Mouse (Mus musculus) limb, embryonic 11.5 days (tissue): ENCODE data around the gene Shisal1. TPM values are rescaled to one million over a fixed set of nuclear protein-coding genes. Genes with fewer than 3 reads are reported as not detected.

Experiments used
- ATAC-seq: fragments of 200-750 bp; cut with Nextera tagmentation; 2 replicates; pipeline ENCODE4 v1.8.0; 2017; ENCODE audit warnings: low read depth; ENCODE audit not compliant: insufficient number of reproducible peaks, low FRiP score, low TSS enrichment
- DNase-seq: peaks from one replicate; pipeline ENCODE4 v3.0.0-alpha.2; 2015; ENCODE audit warnings: low spot score
- H3K27ac ChIP-seq: fragments of 300-500 bp; sonication (generic); replicated peaks from 2 replicates; pipeline ENCODE4 v1.5.1; 2014; ENCODE audit warnings: low read depth, mild to moderate bottlenecking, low read length
- H3K27me3 ChIP-seq: fragments of 300-500 bp; sonication (generic); 2 replicates; pipeline ENCODE4 v1.6.1; 2014; ENCODE audit warnings: mild to moderate bottlenecking, low read length, mixed read lengths; ENCODE audit not compliant: control insufficient read depth, insufficient read depth
- H3K36me3 ChIP-seq: fragments of 300-500 bp; sonication (generic); 2 replicates; pipeline ENCODE4 v1.6.1; 2014; ENCODE audit warnings: mild to moderate bottlenecking, low read length, moderate library complexity, mixed read lengths; ENCODE audit not compliant: control insufficient read depth, insufficient read depth
- H3K4me1 ChIP-seq: fragments of 300-500 bp; sonication (generic); 2 replicates; pipeline ENCODE4 v1.6.1; 2014; ENCODE audit warnings: low read length, mixed read lengths; ENCODE audit not compliant: control insufficient read depth, insufficient read depth
- H3K4me2 ChIP-seq: fragments of 300-500 bp; sonication (generic); 2 replicates; pipeline ENCODE4 v1.6.1; 2014; ENCODE audit warnings: low read depth, mild to moderate bottlenecking, moderate library complexity; ENCODE audit not compliant: severe bottlenecking
- H3K4me3 ChIP-seq: fragments of 300-500 bp; sonication (generic); 2 replicates; pipeline ENCODE4 v1.5.1; 2014; ENCODE audit warnings: low read depth, low read length
- H3K9ac ChIP-seq: fragments of 300-500 bp; sonication (generic); 2 replicates; pipeline ENCODE4 v1.6.1; 2014; ENCODE audit warnings: mild to moderate bottlenecking, low read length
- H3K9me3 ChIP-seq: fragments of 300-500 bp; sonication (generic); 2 replicates; pipeline ENCODE4 v1.6.1; 2016; ENCODE audit warnings: low read length; ENCODE audit not compliant: control insufficient read depth
- WGBS: fragments of 180-500 bp; shearing (Covaris S2); extraction: QIAGEN DNeasy Blood & Tissue Kit; methylation state at CpG from one replicate; pipeline ENCODE4 v1.1.7; 2014; 5-methylcytosine and 5-hydroxymethylcytosine counted together
- polyA plus RNA-seq: library from polyadenylated mRNA; unstranded; fragments of >200 nt; fragmentation: Nextera tagmentation; extraction: Ambion mirVana; gene quantifications from 2 replicates; pipeline ENCODE4 v1.2.1, GENCODE M21; 2014

Gene Shisal1
- polyA plus RNA-seq, 1 experiment from 2014 or later, result 0.36 TPM

- H3K4me3 ChIP-seq, result no peak overlapping the region
- DNase-seq (no peak), ATAC-seq (no peak)
- 0 out of 2 replicates have a peak, but pooled peaks cover 2% of the 10 kb centered on the region for H3K4me1 ChIP-seq
- no peak overlapping the region for H3K4me2 ChIP-seq
- H3K27ac ChIP-seq, result no peak overlapping the region
- no peak overlapping the region for H3K9ac ChIP-seq
- WGBS, result 91% methylated on average over 4 of the region's 4 CpGs
- H3K36me3 ChIP-seq, result no peaks in the 10 kb centered on the region; the same call in 1 of the 2 replicates
- no peaks in the 10 kb centered on the region for H3K9me3 ChIP-seq
- H3K27me3 ChIP-seq, result no peaks in the 10 kb centered on the region
Observed at GRCm38 (mm10) chr15:84398617-84399016, 48.3 kb downstream of the Shisal1 start.

GRCm38 (mm10) chr15:84397663-84398169 lies 49.2 kb downstream of the Shisal1 start:
- H3K4me3 ChIP-seq, result no peak overlapping the region
- no peak for ATAC-seq
- H3K36me3 ChIP-seq, result no peaks in the 10 kb centered on the region
- H3K27me3 ChIP-seq, result no peaks in the 10 kb centered on the region
- no peak overlapping the region for H3K9ac ChIP-seq
- H3K4me2 ChIP-seq, result no peak overlapping the region
- 70% methylated on average over 14 of the region's 14 CpGs for WGBS
- H3K9me3 ChIP-seq, result no peaks in the 10 kb centered on the region
- 0 out of 2 replicates have a peak, but pooled peaks cover 3% of the 10 kb centered on the region for H3K4me1 ChIP-seq
- no peak for DNase-seq
- no peak overlapping the region for H3K27ac ChIP-seq

GRCm38 (mm10) chr15:84395341-84396067 lies 51.4 kb downstream of the Shisal1 start:
- Histone ChIP-seq H3K27me3 (no peaks in the 10 kb centered on the region), H3K9me3 (no peaks in the 10 kb centered on the region; the same call in 1 of the 2 replicates), H3K9ac (no peak overlapping the region), H3K4me1 (0 out of 2 replicates have a peak, but pooled peaks cover 3% of the 10 kb centered on the region), H3K4me2 (no peak overlapping the region), H3K4me3 (no peak overlapping the region), H3K36me3 (no peaks in the 10 kb centered on the region), H3K27ac (no peak overlapping the region)
- ATAC-seq (no peak), DNase-seq (no peak)
- WGBS, result 73% methylated on average over 14 of the region's 14 CpGs

GRCm38 (mm10) chr15:84393341-84393740 lies 53.6 kb downstream of the Shisal1 start:
- no peak overlapping the region for H3K9ac ChIP-seq
- no peak overlapping the region for H3K4me2 ChIP-seq
- 0 out of 2 replicates have a peak, but pooled peaks cover 3% of the 10 kb centered on the region for H3K4me1 ChIP-seq
- H3K27ac ChIP-seq, result no peak overlapping the region
- WGBS, result 34% methylated on average over 6 of the region's 6 CpGs
- H3K36me3 ChIP-seq, result no peaks in the 10 kb centered on the region
- H3K4me3 ChIP-seq, result no peak overlapping the region
- H3K9me3 ChIP-seq, result no peaks in the 10 kb centered on the region; the same call in 1 of the 2 replicates
- DNase-seq (no peak), ATAC-seq (no peak)
- no peaks in the 10 kb centered on the region for H3K27me3 ChIP-seq

- no peak for ATAC-seq
- H3K9ac ChIP-seq, result no peak overlapping the region
- 0 out of 2 replicates have a peak, but pooled peaks cover 3% of the 10 kb centered on the region for H3K4me1 ChIP-seq
- DNase-seq, result no peak
- no peaks in the 10 kb centered on the region; the same call in 1 of the 2 replicates for H3K9me3 ChIP-seq
- H3K4me3 ChIP-seq, result no peak overlapping the region
- H3K4me2 ChIP-seq, result no peak overlapping the region
- H3K27me3 ChIP-seq, result no peaks in the 10 kb centered on the region
- 69% methylated on average over 5 of the region's 5 CpGs for WGBS
- H3K36me3 ChIP-seq, result no peaks in the 10 kb centered on the region
- no peak overlapping the region for H3K27ac ChIP-seq
Observed at GRCm38 (mm10) chr15:84392840-84393239, 54.1 kb downstream of the Shisal1 start.

GRCm38 (mm10) chr15:84392131-84392530 lies 54.8 kb downstream of the Shisal1 start:
- Histone ChIP-seq H3K9ac (no peak overlapping the region), H3K4me2 (no peak overlapping the region), H3K4me1 (0 out of 2 replicates have a peak, but pooled peaks cover 3% of the 10 kb centered on the region), H3K27ac (no peak overlapping the region), H3K9me3 (peaks cover 3% of the 10 kb centered on the region; the same call in 1 of the 2 replicates), H3K27me3 (no peaks in the 10 kb centered on the region), H3K4me3 (no peak overlapping the region), H3K36me3 (no peaks in the 10 kb centered on the region)
- DNase-seq (no peak), ATAC-seq (no peak)
- WGBS, result 94% methylated on average over 4 of the region's 4 CpGs

GRCm38 (mm10) chr15:84388698-84389131 lies 58.2 kb downstream of the Shisal1 start:
- no peak overlapping the region for H3K4me2 ChIP-seq
- no peak overlapping the region for H3K4me3 ChIP-seq
- peaks cover 3% of the 10 kb centered on the region; the same call in 1 of the 2 replicates for H3K9me3 ChIP-seq
- 89% methylated on average over 8 of the region's 8 CpGs for WGBS
- H3K4me1 ChIP-seq, result 0 out of 2 replicates have a peak, but pooled peaks cover 3% of the 10 kb centered on the region
- H3K27me3 ChIP-seq, result no peaks in the 10 kb centered on the region
- no peak for ATAC-seq
- no peak overlapping the region for H3K9ac ChIP-seq
- no peak overlapping the region for H3K27ac ChIP-seq
- no peak for DNase-seq
- no peaks in the 10 kb centered on the region for H3K36me3 ChIP-seq

- H3K27me3 ChIP-seq, result no peaks in the 10 kb centered on the region
- H3K4me1 ChIP-seq, result no peaks in the 10 kb centered on the region
- 85% methylated on average over 8 of the region's 8 CpGs for WGBS
- DNase-seq, result no peak
- no peaks in the 10 kb centered on the region for H3K36me3 ChIP-seq
- H3K4me3 ChIP-seq, result no peak overlapping the region
- no peak for ATAC-seq
- no peak overlapping the region for H3K27ac ChIP-seq
- peaks cover 3% of the 10 kb centered on the region; the same call in 1 of the 2 replicates for H3K9me3 ChIP-seq
- no peak overlapping the region for H3K4me2 ChIP-seq
- no peak overlapping the region for H3K9ac ChIP-seq
Observed at GRCm38 (mm10) chr15:84385995-84386565, 60.8 kb downstream of the Shisal1 start.
